Mouse (Mus musculus): ENCODE measurements around the gene Zfp750. TPM values are rescaled to one million over a fixed set of nuclear protein-coding genes. Genes with fewer than 3 reads are reported as not detected.

Gene Zfp750
- 0.61 and 0.65 TPM in 2 replicates for polyA plus RNA-seq (2015; fragmentation: Nextera tagmentation; extraction: Ambion mirVana)

DNA sequence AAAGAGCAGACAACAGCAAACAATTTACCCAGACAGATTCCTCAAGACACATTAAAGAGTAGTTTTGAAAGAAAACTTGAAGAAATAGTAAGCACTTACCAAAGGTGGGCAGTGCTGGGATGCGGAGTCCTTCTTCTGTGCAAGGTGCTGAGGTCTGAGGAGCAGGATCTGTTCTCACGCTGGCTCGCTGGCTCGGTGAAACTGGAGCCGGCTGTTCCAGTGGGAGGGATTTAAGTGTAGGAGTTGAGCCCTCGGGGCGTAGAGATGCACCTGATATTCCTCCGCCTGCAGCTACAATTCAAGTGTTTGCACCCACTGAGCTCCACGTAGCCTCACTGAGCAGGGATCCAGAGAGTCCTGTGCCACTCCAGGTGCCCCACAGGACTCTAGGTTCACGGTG lies at the start of gene Zfp750:
Zfp750 (minus strand) TSS at position 203 of the 400 bp plus-strand sequence.
- no peaks in the 10 kb centered on the region for H3K27me3 ChIP-seq
- WGBS = 59% methylated on average over 10 of the region's 10 CpGs
- H3K4me3 ChIP-seq = no peak within 1 kb of the TSS
- no peaks in the 10 kb centered on the region for H3K36me3 ChIP-seq
- no peaks in the 10 kb centered on the region for H3K9me3 ChIP-seq
- H3K4me2 ChIP-seq = no peak within 1 kb of the TSS
- peaks cover 32% of the 10 kb centered on the region for H3K4me1 ChIP-seq (replicated peaks)
- no peak within 1 kb of the TSS for H3K9ac ChIP-seq
- H3K27ac ChIP-seq (replicated peaks) = no peak within 1 kb of the TSS
- no peak for ATAC-seq (ENCODE audit: low read depth)

GRCm38 (mm10) chr11:121564265-121564664 lies 45.1 kb upstream of the Zfp750 start:
- WGBS = 95% methylated on average over 4 of the region's 4 CpGs
- no peak for ATAC-seq (ENCODE audit: low read depth)
- no peak overlapping the region for H3K4me3 ChIP-seq

DNA sequence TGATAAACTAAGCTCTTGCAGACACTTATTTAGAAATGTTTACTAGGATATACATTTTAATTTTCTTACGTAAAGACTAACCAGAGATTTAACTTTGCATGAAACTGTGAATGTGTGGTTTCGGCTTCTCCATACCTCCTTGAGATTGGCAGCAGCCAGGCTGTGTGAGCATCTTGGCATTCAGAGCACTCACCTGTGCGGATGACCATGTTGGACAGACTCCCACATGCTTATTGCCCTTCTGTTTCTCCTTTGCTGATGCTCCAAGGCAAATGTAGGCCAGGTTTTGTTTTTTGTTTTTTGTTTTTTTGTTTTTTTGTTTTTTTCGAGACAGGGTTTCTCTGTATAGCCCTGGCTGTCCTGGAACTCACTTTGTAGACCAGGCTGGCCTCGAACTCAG lies 44.2 kb upstream of the Zfp750 start:
- H3K36me3 ChIP-seq = peaks cover 11% of the 10 kb centered on the region
- no peaks in the 10 kb centered on the region for H3K9me3 ChIP-seq
- H3K9ac ChIP-seq = no peak overlapping the region
- H3K4me3 ChIP-seq = no peak overlapping the region
- WGBS = 97% methylated on average over 5 of the region's 5 CpGs
- no peak overlapping the region for H3K27ac ChIP-seq (replicated peaks)
- H3K4me2 ChIP-seq = no peak overlapping the region
- H3K4me1 ChIP-seq (replicated peaks) = no peaks in the 10 kb centered on the region
- no peak for ATAC-seq (ENCODE audit: low read depth)
- H3K27me3 ChIP-seq = no peaks in the 10 kb centered on the region

More at GRCm38 (mm10) chr11:121564265-121564664, 45.1 kb upstream of the Zfp750 start:
- no peak overlapping the region for H3K4me2 ChIP-seq
- H3K9ac ChIP-seq = no peak overlapping the region
- no peaks in the 10 kb centered on the region for H3K27me3 ChIP-seq
- no peak overlapping the region for H3K27ac ChIP-seq (replicated peaks)
- H3K4me1 ChIP-seq (replicated peaks) = no peaks in the 10 kb centered on the region
- peaks cover 11% of the 10 kb centered on the region for H3K36me3 ChIP-seq
- H3K9me3 ChIP-seq = no peaks in the 10 kb centered on the region

DNA sequence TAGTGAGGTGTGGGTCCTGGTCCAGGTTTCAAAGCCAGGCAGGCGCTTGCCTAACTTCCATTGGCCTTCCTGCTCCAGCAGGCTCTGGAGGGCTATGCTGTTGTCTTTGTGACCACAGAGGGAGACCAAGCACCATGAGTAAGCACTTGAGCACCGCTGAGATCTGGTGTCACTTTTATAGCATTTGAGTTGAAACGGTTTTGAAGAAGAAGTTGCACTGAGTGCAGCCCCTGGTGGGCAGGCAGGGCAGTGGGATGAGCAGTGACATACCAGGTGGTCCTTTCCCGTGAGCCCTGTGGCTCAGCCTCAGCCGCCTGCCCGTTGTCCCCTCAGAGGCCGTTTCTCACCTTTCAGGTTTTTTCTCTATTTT lies 41.1 kb upstream of the Zfp750 start:
- no peaks in the 10 kb centered on the region for H3K9me3 ChIP-seq
- H3K4me2 ChIP-seq = no peak overlapping the region
- WGBS = 81% methylated on average over 7 of the region's 7 CpGs
- peaks cover 25% of the 10 kb centered on the region for H3K36me3 ChIP-seq
- H3K4me1 ChIP-seq (replicated peaks) = no peaks in the 10 kb centered on the region
- H3K27ac ChIP-seq (replicated peaks) = no peak overlapping the region
- ATAC-seq (ENCODE audit: low read depth) = no peak
- H3K27me3 ChIP-seq = no peaks in the 10 kb centered on the region
- no peak overlapping the region for H3K4me3 ChIP-seq
- no peak overlapping the region for H3K9ac ChIP-seq

- H3K9me3 ChIP-seq = no peaks in the 10 kb centered on the region
- H3K36me3 ChIP-seq = peaks cover 19% of the 10 kb centered on the region
- no peak overlapping the region for H3K27ac ChIP-seq (replicated peaks)
- H3K4me2 ChIP-seq = no peak overlapping the region
- H3K4me1 ChIP-seq (replicated peaks) = no peaks in the 10 kb centered on the region
- H3K4me3 ChIP-seq = no peak overlapping the region
- H3K27me3 ChIP-seq = no peaks in the 10 kb centered on the region
- ATAC-seq (ENCODE audit: low read depth) = no peak
- H3K9ac ChIP-seq = no peak overlapping the region
- 88% methylated on average over 4 of the region's 4 CpGs for WGBS
These were observed 40.6 kb upstream of the Zfp750 start for GRCm38 (mm10) chr11:121559527-121560293.

- Histone ChIP-seq H3K4me1 (replicated peaks) (no peaks in the 10 kb centered on the region), H3K4me3 (no peak overlapping the region), H3K9me3 (no peaks in the 10 kb centered on the region), H3K4me2 (no peak overlapping the region), H3K27me3 (no peaks in the 10 kb centered on the region), H3K9ac (no peak overlapping the region), H3K27ac (replicated peaks) (no peak overlapping the region), H3K36me3 (peaks cover 15% of the 10 kb centered on the region)
- no peak for ATAC-seq (ENCODE audit: low read depth)
- 88% methylated on average over 3 of the region's 3 CpGs for WGBS
These were observed 39.4 kb upstream of the Zfp750 start for GRCm38 (mm10) chr11:121558522-121558921.

DNA sequence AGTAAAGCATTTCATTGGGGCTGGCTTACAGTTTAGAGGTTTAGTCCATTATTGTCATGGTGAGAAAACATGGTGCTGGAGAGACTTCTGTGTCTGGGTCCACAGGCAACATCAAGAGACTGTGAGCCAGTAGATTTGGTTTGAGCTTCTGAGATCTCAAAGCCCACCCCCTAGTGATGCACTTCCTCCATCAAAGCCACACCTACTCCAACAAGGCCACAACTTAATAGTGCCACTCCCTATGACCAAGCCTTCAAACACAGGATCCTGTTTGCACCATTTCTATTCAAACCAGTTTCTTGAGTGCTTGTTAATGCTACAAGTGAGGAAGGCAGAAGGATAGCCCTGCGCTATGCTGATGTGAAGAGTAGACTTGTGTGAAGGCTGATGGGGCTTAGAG lies 38.8 kb upstream of the Zfp750 start:
- no peak for ATAC-seq (ENCODE audit: low read depth)
- H3K4me3 ChIP-seq = no peak overlapping the region
- no peaks in the 10 kb centered on the region for H3K9me3 ChIP-seq
- no peaks in the 10 kb centered on the region for H3K27me3 ChIP-seq
- no peak overlapping the region for H3K9ac ChIP-seq
- H3K27ac ChIP-seq (replicated peaks) = no peak overlapping the region
- 89% methylated on average over 1 of the region's 1 CpGs for WGBS
- H3K36me3 ChIP-seq = peaks cover 15% of the 10 kb centered on the region
- peaks cover 2% of the 10 kb centered on the region for H3K4me1 ChIP-seq (replicated peaks)
- H3K4me2 ChIP-seq = no peak overlapping the region

DNA sequence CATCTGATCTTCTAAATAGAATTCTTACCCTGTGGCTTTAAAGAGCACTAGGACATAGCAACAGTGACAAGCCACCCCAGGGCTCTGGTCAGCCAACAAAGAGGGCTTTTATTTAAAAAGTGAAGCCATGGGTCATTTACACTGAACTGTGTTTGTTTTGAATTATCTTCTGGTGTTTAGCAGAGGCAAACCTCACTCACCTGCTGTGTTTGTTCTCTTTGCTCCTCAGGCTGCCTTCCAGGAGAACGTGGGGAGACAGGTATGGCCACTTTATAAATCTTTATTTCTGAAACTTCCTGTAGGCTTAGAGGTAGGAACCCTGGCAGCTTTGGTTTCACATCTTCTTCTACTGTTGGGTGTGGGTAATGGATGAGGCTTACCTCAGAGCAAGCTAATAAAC lies 37.6 kb upstream of the Zfp750 start:
- H3K4me1 ChIP-seq (replicated peaks) = peaks cover 11% of the 10 kb centered on the region
- no peak overlapping the region for H3K9ac ChIP-seq
- no peak overlapping the region for H3K4me2 ChIP-seq
- no peaks in the 10 kb centered on the region for H3K9me3 ChIP-seq
- H3K36me3 ChIP-seq = peaks cover 15% of the 10 kb centered on the region
- no peak overlapping the region for H3K27ac ChIP-seq (replicated peaks)
- ATAC-seq (ENCODE audit: low read depth) = no peak
- no peak overlapping the region for H3K4me3 ChIP-seq
- WGBS = 73% methylated on average over 1 of the region's 1 CpGs
- H3K27me3 ChIP-seq = no peaks in the 10 kb centered on the region

DNA sequence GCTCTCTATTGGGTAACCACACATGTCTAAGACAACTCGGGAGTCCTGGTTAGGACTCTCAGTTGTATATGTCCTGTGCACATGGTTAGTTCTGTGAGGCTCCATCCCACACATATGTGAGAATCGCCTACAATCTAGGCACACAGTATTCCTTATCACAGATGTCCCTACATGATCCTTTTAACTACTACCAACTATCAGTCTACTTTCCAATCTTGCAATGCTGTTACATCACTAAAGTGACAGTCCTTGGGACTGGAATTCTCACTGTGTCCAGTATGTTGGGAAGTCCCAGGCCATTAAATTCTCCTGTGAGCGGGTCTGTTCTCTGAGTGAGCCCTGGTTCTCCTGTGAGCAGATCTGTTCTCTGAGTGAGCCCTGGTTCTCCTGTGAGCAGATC lies 34.3 kb upstream of the Zfp750 start:
- ATAC-seq (ENCODE audit: low read depth) = no peak
- peaks cover 42% of the 10 kb centered on the region for H3K4me1 ChIP-seq (replicated peaks)
- H3K9ac ChIP-seq = no peak overlapping the region
- 90% methylated on average over 3 of the region's 3 CpGs for WGBS
- no peaks in the 10 kb centered on the region for H3K27me3 ChIP-seq
- no peak overlapping the region for H3K4me3 ChIP-seq
- no peak overlapping the region for H3K27ac ChIP-seq (replicated peaks)
- no peaks in the 10 kb centered on the region for H3K9me3 ChIP-seq
- no peak overlapping the region for H3K4me2 ChIP-seq
- H3K36me3 ChIP-seq = peaks cover 15% of the 10 kb centered on the region

DNA sequence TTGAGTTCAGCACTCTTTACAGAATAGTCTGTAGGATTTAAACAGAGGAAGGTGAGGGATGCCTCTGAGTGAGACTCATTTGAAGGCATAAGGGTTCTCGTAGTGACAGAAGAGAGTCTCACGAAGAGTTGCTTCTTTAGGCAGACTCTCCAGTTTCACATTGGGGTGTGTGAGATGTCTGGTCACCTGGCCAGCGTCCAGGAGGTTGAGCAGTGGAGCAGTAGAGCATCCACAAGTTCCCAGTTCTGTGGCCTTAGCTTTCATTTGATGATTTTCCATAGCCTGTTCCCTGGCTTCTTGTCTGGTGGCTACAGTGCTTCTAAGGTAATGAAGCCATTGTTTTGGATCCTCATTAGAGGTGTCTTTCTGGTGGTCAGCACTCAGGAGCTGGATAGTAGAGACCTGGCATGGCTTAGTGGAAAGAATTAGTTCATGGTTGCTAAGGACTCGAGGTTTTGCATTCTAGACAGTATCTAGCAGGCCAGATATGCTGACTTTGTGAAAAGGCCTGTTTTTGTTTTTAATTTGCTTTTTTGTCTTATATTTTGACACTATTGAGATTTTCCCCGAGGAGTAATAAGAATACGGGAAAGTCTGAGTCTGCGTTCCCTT lies 33.8 kb upstream of the Zfp750 start:
- Histone ChIP-seq H3K4me2 (no peak overlapping the region), H3K36me3 (peaks cover 12% of the 10 kb centered on the region), H3K4me1 (replicated peaks) (peaks cover 46% of the 10 kb centered on the region), H3K9ac (no peak overlapping the region), H3K27me3 (no peaks in the 10 kb centered on the region), H3K9me3 (no peaks in the 10 kb centered on the region), H3K4me3 (no peak overlapping the region), H3K27ac (replicated peaks) (no peak overlapping the region)
- no peak for ATAC-seq (ENCODE audit: low read depth)
- WGBS = 84% methylated on average over 7 of the region's 7 CpGs

- no peak overlapping the region for H3K4me3 ChIP-seq
- no peak overlapping the region for H3K9ac ChIP-seq
- ATAC-seq (ENCODE audit: low read depth) = peak; percentile 62
- no peak overlapping the region for H3K27ac ChIP-seq (replicated peaks)
- H3K36me3 ChIP-seq = 0 out of 2 replicates have a peak, but pooled peaks cover 5% of the 10 kb centered on the region
- H3K27me3 ChIP-seq = no peaks in the 10 kb centered on the region
- peaks cover 46% of the 10 kb centered on the region for H3K4me1 ChIP-seq (replicated peaks)
- 70% methylated on average over 4 of the region's 4 CpGs for WGBS
- H3K4me2 ChIP-seq = no peak overlapping the region
- no peaks in the 10 kb centered on the region for H3K9me3 ChIP-seq
These were observed 33.0 kb upstream of the Zfp750 start for GRCm38 (mm10) chr11:121552167-121552566.

DNA sequence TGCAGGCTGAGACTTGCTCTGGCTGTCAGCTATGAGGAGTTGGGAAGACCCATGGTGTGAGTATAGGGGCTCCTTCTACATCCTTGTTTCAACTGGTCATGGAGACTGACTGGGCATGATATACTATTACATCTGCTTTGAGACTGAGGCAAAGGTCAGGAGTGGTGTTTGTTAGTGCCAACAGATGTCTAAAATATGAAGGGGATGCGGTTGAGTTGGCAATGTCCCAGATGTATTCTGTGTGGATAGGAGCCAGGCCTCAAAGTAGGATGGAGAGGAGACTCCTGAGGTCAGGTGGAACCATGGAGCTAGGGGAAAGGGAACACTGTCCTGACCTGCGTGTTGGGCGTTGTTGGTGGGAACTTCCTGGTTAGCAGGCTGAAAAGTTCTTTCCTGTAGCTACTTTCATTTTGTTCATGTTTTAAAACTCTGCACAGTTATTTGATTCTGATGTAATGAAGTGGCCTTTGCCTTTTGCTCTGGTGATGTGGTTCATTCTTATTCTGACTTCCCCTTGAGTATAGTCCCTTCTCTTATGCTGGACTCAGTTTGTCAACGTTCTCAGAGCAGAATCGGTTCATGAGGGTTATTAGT lies 32.2 kb upstream of the Zfp750 start:
- no peak for ATAC-seq (ENCODE audit: low read depth)
- H3K27me3 ChIP-seq = no peaks in the 10 kb centered on the region
- no peaks in the 10 kb centered on the region for H3K36me3 ChIP-seq
- H3K4me3 ChIP-seq = no peak overlapping the region
- WGBS = 84% methylated on average over 5 of the region's 5 CpGs
- no peak overlapping the region for H3K4me2 ChIP-seq
- H3K27ac ChIP-seq (replicated peaks) = peak overlapping the region; percentile 47; the same call in 1 of the 2 replicates
- H3K9ac ChIP-seq = no peak overlapping the region
- H3K4me1 ChIP-seq (replicated peaks) = peaks cover 46% of the 10 kb centered on the region
- no peaks in the 10 kb centered on the region for H3K9me3 ChIP-seq
